Mouse (Mus musculus) neutrophil, adult 5-6 weeks (primary cell): ENCODE results near the gene Ak8. TPM values are rescaled to one million over a fixed set of nuclear protein-coding genes. Genes with fewer than 3 reads are reported as not detected.

Source experiments
- ATAC-seq: fragments of 151-379, 151-347 bp; 2 replicates; pipeline ENCODE4 v1.8.0; 2017; ENCODE audit warnings: mild to moderate bottlenecking, moderate TSS enrichment; ENCODE audit not compliant: insufficient number of reproducible peaks, poor library complexity, low FRiP score, severe bottlenecking; ENCODE audit errors: extremely low read depth
- total RNA-seq: library from RNA; stranded (forward); fragments of 200-1000 nt; gene quantifications from 2 replicates; pipeline ENCODE4 v1.2.3, GENCODE M21; 2017

Gene Ak8
- 1.4 TPM in 1 of 2 replicates, not detected in the other for total RNA-seq

DNA sequence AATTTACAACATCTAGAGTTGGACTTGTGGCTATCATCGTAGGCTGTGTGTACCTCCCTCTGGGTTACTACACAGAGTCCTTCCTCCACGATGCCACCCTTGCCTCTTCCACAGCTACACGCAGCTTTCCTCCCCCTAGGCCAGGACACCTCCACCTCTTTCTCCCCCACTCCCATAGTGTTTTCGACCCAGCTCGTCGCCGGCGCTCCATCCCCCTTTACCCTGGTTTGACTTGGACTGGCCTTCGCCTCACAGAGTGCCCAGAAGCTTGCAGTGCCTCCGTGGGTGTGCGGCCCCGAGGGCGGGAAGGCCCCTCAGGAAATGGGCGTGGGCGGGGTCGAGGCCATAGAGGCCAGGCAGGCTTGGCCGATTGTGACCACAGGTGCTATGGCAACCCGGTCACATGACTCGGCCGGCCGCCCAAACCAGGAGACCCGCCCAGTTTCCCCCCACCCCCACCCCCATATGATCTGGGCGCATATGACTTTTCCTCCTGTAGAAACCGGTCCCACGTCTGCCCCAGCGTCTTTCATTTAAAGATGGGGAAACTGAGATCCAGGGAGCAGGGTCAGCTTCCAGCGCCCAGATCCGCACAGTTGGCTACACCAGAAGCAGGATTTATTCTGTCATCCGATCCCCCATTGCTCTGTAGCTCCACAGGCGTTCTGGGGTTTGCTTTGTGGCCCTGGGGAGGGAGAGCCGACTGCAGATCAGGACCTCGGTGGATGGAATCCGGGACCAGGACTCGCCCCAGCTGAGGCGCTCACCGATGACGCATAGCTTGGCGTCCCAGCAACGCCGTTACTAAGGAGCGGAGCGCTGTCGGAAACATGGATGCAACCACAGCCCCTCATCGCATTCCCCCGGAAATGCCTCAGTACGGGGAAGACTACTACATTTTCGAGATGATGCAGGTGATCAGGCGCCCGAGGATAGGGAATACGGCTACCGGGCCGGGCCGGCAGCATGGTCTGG, at the start of gene Ak8, which contains the start of gene Spaca9:
Ak8 (plus strand) TSS at position 804 of the 975 bp plus-strand sequence.
Spaca9 (minus strand) TSS at position 367 of the 975 bp plus-strand sequence.
- peak; percentile 14; the same call in 1 of the 2 replicates for ATAC-seq

DNA sequence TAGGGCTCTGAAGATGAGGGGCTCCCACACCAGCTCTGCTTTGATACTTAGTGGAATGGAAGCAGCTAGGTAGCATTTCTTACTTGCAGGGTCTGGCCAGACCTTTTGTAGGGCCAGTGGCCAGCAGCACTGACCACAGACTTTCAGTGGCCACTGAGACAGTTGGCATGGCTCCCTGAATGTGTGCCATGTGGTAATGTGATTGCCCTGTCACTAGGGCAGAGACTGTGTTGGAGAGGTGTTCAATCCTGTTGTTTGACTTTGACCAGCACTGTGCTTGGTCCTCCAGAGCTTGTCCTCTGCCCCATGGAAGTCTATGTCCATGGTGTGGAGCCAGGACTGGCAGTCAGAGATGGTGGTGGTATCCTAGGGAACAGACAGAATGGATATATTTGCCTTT, 49.4 kb upstream of the Ak8 start:
- ATAC-seq, result no peak

DNA sequence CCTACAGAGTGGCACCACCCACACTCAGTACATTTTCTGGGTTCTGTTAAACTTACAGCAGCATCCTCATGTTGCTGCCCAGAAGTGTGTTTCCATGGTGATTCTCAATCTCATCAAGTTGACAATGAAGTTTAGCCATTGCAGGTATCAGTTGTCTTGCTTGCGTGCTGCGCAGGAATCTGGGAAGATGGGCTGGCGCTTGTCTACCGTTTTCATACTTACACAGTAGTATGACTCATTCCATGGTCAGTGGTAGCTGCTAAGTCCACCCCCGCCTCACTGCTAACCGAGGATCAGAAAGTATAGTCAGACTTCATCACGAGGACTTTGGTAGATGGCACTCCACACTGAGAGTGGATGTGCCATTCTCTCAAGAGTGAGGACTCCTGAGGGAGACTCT, 46.6 kb upstream of the Ak8 start:
- ATAC-seq, result no peak

DNA sequence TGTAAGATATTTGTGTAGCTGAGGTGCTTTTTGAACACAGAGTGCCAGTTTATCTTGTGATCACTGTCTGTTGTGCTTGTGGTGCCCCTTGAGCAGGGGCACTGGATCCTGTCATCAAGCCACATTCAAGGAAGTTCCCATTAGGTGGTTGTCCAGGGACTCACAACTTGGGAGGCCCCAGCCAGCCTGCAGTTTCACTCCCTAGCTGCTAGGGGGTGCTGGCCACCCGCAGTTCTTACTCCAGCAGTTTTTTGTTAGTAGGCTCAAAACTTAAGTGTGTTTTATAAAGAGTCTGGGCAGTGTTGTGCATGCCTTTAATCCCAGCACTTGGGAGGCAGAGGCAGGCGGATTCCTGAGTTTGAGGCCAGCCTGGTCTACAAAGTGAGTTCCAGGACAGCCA, 45.7 kb upstream of the Ak8 start:
- ATAC-seq, result 0 out of 2 replicates have a peak, but pooled peaks have one; percentile 23

DNA sequence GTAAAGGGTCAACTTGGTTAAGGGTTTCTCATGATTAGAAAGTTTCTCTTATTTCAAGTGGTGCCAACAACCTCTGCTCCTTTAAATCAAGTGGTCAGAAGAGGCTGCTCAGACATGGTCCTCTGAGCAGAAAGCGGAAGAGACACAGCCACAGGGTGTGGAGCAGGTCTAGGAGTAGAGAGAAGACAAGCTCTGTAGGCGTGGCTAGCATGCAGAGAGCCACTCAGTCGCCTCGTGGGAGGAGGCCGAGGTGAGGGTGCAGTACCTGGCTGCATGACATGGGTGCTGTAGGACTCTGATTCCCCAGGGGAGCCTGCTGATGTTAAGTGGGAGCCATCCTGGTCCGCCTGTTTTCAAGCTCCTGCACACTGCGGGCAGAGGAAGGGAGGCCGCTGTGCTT, 43.7 kb upstream of the Ak8 start:
- no peak for ATAC-seq

DNA sequence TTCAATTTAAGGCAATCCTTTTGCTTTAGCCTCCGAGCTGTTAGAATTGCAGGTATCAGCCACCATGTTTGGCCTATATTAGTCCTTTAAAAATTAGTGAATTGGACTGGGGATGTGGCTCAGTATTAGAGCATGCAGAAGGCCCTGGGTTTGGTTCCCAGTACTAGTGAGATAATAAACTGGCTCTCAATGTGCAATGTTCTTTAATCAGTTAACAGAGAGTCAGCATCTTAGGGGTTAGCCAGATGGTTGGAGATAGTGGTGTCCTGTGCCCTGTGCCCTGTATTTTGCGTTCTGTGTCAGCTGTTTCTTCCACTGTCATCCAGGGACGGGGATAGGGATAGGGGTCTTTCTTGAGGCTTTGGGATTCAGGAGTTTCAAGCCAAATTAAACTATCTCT, 37.1 kb upstream of the Ak8 start:
- ATAC-seq, result no peak

DNA sequence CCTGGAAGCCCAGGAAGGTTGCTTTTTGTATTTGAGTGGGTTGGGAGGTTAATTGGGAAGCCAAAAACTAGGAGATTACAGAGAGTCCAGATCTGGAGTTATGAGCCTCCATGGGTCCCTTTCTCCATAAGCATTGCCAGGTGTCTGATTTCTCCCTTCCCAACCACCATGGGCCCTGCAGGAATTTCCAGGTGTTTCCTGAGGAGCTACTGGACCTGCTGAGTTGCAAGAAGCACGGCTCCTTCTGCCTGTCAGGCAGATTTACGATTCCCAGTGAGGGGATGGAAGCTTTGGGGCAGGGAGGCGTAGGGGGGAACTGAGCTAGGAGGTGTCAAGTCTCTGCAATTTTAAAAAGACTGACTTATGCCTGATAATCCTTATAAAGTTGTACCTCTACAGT, 34.1 kb upstream of the Ak8 start:
- ATAC-seq, result no peak

DNA sequence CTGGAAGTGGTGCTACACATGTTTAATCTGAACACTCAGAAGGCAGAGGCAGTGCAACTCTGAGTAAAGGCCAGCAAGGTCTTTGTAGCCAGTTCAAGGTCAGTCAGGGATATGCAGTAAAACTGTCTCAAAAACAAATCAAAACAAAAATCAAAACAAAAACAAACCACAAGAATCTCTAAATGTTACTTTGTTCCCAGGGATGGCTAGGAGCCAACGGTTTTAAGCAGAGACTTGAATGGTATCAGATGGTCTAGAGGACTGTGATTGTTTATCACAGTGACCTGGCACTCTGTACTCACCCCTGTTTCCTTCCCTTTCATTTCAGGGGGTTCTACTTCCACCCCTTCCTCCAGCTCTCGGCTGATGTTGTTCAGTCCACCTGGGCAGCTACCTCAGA, 28.5 kb upstream of the Ak8 start:
- ATAC-seq, result no peak

DNA sequence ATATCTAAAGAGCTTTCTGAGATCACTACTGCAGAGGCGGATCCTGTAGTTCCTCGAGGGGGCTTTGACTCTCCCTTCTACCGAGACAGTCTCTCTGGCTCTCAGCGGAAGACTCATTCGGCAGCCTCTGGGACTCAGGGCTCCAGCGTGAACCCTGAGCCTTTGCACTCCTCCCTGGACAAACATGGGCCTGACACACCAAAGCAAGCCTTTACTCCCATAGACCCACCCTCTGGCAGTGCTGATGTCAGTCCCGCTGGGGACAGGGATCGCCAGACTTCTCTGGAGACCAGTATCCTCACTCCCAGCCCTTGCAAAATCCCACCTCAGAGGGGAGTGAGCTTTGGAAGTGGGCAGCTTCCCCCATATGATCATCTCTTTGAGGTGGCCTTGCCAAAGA, 24.0 kb upstream of the Ak8 start:
- no peak for ATAC-seq

DNA sequence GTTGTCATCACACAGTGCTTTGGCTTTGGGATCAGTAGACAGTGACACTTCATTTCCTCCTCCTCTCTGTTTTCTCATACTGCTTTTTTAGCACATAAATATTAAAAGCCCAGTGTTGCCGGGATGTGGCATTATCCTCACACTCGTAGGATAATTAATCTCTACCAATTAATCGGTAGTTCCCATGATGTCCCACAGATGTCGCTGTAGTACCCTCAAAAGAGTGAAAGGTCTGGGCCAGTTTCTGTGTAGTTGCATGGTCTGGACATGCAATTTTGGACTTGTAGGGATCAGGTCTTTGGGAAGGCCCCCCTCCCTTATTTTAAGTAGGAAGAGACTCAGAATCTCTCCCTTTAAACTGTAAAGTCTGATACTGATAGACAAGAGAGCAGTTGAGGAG, 19.3 kb upstream of the Ak8 start:
- ATAC-seq, result no peak

DNA sequence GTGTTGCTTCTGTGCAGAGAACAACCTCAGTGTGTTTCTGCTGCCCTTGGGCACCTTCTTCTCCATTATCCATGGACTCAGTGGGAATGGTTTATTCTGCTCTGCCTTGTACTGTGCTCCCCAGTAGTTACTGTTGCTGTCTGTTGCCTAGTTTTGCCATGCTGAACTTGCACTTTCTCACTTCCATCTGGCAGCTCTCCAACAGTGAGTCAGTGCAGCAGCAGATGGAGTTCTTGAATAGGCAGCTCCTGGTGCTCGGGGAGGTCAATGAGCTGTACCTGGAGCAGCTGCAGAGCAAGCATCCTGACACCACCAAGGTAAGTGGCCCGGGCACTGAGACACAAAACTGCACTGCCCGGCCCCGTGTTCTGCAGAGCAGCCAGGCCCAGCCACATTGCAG, 18.2 kb upstream of the Ak8 start:
- no peak for ATAC-seq

DNA sequence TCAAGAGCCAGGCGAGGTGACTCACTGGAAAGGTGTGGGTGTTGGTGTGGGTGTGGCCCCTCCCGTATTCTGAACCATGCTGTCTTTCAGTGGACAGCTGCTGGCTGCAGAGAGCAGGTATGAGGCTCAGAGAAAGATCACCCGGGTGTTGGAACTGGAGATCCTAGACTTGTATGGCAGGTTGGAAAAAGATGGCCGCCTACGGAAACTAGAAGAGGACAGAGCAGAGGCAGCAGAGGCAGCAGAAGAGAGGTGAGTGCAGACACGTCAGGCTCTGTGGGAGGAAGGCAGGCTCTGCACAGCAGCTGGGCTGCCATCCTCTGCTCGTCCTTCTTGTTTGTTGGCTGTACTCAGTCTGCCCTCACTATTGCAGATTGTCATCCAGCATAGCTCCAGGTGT, 14.1 kb upstream of the Ak8 start:
- no peak for ATAC-seq

DNA sequence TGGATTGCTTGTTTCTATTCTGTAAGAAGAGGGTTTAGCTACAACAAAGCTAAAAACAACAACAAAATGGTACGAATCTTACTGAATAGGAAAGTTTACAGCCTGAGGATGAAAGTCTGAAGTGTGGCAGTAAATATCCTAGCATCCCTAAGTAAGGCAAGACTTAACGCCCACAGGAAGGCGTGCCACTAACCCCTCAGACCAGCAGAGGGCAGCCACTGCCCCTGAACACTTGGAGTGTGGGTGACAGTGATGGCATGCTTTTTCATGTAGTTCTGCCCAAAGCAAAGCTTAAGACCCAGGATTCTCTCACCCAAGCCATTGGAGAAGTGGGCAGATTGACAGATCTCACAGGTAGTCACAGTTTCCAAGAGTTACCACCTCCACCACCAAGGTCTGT, 11.5 kb upstream of the Ak8 start:
- peak; percentile 16; the same call in 1 of the 2 replicates for ATAC-seq

DNA sequence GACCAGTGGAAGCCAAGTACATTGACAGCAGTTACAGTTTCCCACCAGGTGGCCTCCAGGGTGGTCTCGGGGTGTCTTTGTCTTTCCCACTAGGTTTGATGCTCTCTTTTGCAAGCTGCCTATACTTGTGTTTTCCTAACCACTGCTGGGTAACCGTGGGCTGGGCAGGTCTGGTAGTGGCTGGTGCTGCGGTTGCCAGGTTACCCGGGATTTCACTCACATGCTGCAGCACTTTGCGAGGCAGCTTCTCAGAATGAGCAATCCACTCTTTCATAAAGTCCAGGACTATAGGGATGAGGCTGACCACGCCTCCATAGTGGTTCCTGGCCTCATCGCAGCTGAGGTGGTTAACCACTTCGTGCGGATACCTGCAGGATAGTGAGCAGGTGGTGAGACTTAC, 7.3 kb upstream of the Ak8 start:
- no peak for ATAC-seq

DNA sequence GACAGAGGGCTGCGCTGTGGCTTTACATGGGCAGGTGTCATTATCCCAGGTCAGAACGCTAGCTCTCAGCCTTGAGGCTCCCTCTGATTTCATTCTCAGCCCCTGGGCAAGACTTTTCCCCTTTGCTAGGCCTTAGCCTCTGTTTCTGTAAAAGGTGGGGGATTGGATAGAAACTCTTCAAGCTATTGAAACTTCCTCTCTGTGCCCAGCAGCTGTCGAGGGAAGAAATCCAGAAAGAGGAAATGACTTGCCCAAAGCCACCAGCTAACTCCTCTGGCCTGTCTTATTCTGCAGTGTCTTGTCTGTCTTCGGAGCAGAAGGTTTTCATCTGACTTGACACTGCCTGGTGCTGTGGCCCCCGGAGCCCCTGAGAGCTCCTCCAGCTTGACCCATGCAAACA, 1.4 kb upstream of the Ak8 start:
- ATAC-seq, result peak; percentile 32; the same call in 1 of the 2 replicates

DNA sequence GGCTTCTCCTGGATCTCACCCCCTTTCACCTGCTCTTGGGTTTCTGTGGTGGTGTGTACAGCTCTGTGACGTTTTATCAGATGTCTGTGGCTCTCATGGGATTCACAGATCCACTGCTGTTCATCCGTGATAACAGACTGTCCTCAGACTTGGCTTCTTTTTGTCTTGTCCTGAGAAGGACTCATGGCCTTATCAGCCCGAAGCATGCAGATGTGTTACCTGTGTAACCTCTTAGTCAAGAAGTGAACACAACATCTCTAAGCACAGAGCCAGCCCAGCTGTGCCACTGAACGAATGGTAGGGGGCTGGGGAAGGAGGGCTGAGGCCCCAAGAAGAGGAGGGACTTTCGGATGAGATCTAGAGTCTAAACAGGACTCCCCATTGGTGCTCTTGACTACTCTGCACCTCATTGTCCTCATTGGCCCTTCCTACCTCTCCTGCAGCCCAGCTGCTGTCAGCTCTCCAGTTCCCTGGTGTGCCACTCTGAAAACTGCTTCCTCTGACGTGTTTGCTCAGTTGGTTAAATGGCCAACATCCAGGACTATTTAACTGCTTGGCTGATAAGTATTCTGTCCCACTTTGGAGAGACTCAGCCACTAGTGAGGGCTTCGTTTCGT, 1.8 kb downstream of the Ak8 start:
- ATAC-seq, result no peak

DNA sequence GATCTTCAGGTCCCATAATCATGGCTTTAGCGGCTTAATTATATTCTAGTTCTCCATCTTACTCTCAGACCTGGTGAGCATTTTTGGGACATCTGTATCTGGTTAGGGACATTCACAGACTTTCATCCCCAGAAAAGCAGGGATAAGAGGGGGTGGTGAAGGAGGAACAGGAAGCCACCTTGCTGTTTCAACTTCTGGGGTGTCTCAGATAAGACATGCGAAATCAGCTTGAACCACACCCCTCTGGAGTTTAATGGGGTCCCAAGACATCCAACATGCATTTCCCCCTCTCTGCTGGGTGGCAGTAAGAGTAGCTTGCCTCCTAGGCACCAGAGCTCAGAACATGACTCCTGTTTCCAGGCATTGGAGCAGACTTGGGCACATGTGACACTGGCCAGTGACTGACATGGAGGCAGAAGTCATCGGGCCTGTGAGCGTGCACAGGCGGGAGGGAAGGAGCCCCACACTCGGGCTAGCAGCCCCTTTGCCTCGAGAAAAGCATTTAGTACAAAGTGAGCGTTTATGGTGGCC, 6.2 kb downstream of the Ak8 start:
- no peak for ATAC-seq

DNA sequence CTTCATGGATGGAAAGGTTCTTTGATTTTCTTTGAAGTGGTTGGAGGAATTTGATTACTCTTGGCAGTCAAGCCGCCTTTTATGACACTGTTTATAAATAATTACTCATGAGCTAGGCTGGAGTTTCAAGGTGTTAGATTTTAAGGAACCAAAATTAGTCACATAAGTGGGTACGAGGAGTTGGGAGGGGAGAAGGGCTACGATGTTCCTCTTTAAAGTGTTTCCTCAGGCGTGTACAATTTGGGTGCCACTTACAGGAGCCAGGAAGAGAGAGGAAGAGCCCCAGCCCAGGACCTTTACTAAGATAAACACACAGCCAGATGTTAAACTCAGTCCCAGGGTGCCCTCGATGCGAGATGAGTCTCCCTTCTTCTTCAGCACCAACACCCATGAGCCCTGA, 6.8 kb downstream of the Ak8 start:
- ATAC-seq, result no peak

DNA sequence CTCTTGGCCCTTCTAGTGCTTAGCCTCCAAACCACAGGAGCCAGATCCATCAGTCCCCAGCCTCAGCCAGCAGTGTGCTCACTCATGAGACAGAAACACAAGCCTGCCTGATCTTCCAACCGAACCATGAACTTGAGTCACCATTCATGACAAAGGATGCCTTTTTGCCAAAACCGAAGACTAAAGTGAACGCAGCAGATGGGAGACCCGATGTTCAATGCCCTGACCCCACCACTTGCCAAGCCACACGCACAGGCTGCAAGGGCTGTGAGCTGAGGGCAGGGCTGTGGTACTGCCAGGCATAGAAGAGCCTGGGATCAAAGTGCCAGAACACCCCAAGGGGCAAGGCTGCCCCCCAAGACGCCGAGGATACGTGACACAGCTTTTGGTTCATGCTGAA, 13.1 kb downstream of the Ak8 start:
- no peak for ATAC-seq

DNA sequence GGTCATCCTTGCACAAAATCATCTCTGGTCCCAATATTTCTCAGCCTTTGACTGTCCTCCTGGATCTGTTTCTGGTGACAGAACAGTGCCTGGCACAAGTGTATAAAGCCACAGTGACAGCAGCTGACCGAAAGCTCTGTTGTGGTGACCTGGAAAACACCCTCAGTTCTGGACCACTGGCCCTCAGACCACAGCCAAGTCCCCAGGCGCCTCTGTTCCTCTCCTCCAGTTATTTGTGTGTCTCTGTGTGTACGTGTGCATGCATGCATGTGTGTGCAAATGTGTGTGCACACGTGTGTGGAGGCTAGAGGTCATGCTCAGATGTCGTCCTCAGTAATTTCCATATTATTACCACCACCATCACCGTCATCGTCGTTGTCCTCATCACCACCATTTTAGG, 22.5 kb downstream of the Ak8 start:
- ATAC-seq, result no peak
